8 mouse cellular contexts compared by ENCODE assay signal in genomic region chr5:35531586-35531985, GRCm38 (mm10). TPM values are rescaled to one million over a fixed set of nuclear protein-coding genes. Genes with fewer than 3 reads are reported as not detected.
DNase-seq lines count a peak whose midpoint lies in the region; ATAC-seq and TF ChIP-seq lines count a peak whose summit lies in the region.

No protein-coding gene starts in this region.

- no peak overlapping the region for H3K4me3 ChIP-seq in heart, embryonic 11.5 days (ENCODE audit: low read depth, low read length)
- H3K4me3 ChIP-seq in left cerebral cortex, adult 2 months, result no peak overlapping the region
- no peak overlapping the region for H3K4me3 ChIP-seq in intestine, embryonic 16.5 days (ENCODE audit: low read length)

- no peaks in the 10 kb centered on the region for H3K9me3 ChIP-seq in heart, embryonic 11.5 days (replicated peaks; ENCODE audit: control insufficient read depth, low read length)
- no peaks in the 10 kb centered on the region for H3K9me3 ChIP-seq in intestine, embryonic 16.5 days (ENCODE audit: control insufficient read depth, low read length)

- peak; percentile 47 to 61 for DNase-seq in heart, postnatal 10 days
- peak; percentile 69 for DNase-seq in ES-CJ7 (ENCODE audit: low read depth, low spot score)
- DNase-seq in lung, postnatal 36 days, result peak; percentile 58
- DNase-seq in left cerebral cortex, adult 2 months (ENCODE audit: extremely low spot score in 1 of 2, low spot score in 2 of 2), result no peak
- DNase-seq in heart, adult 9 months (ENCODE audit: low spot score in 2 of 2), result no peak

- H3K36me3 ChIP-seq in heart, embryonic 11.5 days (ENCODE audit: control insufficient read depth, insufficient read depth, low read length), result no peaks in the 10 kb centered on the region
- H3K36me3 ChIP-seq in intestine, embryonic 16.5 days (ENCODE audit: control insufficient read depth, insufficient read depth, low read length), result no peaks in the 10 kb centered on the region

- intact Hi-C loops in heart, postnatal 10 days (cut with DNase I), result no loop called here
- intact Hi-C loops in left cerebral cortex, adult 2 months (cut with DNase I), result no loop called here

- no peak for TF ChIP-seq CTCF in left cerebral cortex, adult 2 months (IDR thresholded peaks at IDR 0.05)

- no peak overlapping the region for H3K9ac ChIP-seq in heart, embryonic 11.5 days (ENCODE audit: low read depth, low read length)
- no peak overlapping the region for H3K9ac ChIP-seq in intestine, embryonic 16.5 days (ENCODE audit: low read depth, low read length)

- H3K4me1 ChIP-seq in heart, embryonic 11.5 days (ENCODE audit: control insufficient read depth, insufficient read depth, low read length), result no peaks in the 10 kb centered on the region
- H3K4me1 ChIP-seq in intestine, embryonic 16.5 days (ENCODE audit: control insufficient read depth, insufficient read depth, low read length), result no peaks in the 10 kb centered on the region

- ATAC-seq in heart, embryonic 11.5 days (replicated peaks; ENCODE audit: insufficient number of reproducible peaks, low FRiP score, low TSS enrichment), result no peak
- ATAC-seq in granulocyte monocyte progenitor cell, adult 5-6 weeks (replicated peaks; ENCODE audit: poor library complexity, severe bottlenecking), result peak; percentile 93
- no peak for ATAC-seq in intestine, embryonic 16.5 days

- no peak overlapping the region for H3K27ac ChIP-seq in heart, embryonic 11.5 days (ENCODE audit: low read depth, low read length)
- H3K27ac ChIP-seq in left cerebral cortex, adult 2 months, result no peak overlapping the region
- H3K27ac ChIP-seq in intestine, embryonic 16.5 days (ENCODE audit: low read length), result no peak overlapping the region

- H3K27me3 ChIP-seq in heart, embryonic 11.5 days (ENCODE audit: control insufficient read depth, insufficient read depth, low read length), result peaks cover 9% of the 10 kb centered on the region; the same call in 1 of the 2 replicates
- H3K27me3 ChIP-seq in intestine, embryonic 16.5 days (replicated peaks; ENCODE audit: control insufficient read depth, insufficient read depth, low read length), result no peaks in the 10 kb centered on the region

- WGBS in heart, embryonic 11.5 days (ENCODE audit: insufficient replicate concordance), result 17% methylated on average over 10 of the region's 10 CpGs
- 13% methylated on average over 10 of the region's 10 CpGs for WGBS in intestine, embryonic 16.5 days

- no peak overlapping the region for H3K4me2 ChIP-seq in heart, embryonic 11.5 days
- no peak overlapping the region for H3K4me2 ChIP-seq in intestine, embryonic 16.5 days (ENCODE audit: low read depth, low read length)

RNA-seq across cellular contexts. Expression of gene Cpz, which starts 6.1 kb away (rescaled TPM):
- 1 to 10 TPM; 6.7 to 7.0 TPM for total RNA-seq in heart, postnatal 10 days (2021)
- polyA plus RNA-seq in heart, embryonic 11.5 days (2014; fragmentation: Nextera tagmentation; extraction: Ambion mirVana), result 4.5 and 5.9 TPM in 2 replicates
- not detected in 2 replicates for total RNA-seq in granulocyte monocyte progenitor cell, adult 5-6 weeks (2014; fragmentation: Nextera tagmentation)
- not detected in 2 replicates for total RNA-seq in granulocyte monocyte progenitor cell, adult 5-6 weeks (2017)
- under 1 TPM in 1 of 2 experiments, not detected in 1; 0.14 TPM for total RNA-seq in left cerebral cortex, adult 2 months (2021)
- 13.6 and 14.0 TPM in 2 replicates for polyA plus RNA-seq in intestine, embryonic 16.5 days (2015; fragmentation: Nextera tagmentation; extraction: Ambion mirVana)

RNA-seq across cellular contexts. Expression of gene Trmt44, which starts 43.3 kb away (rescaled TPM):
- total RNA-seq in heart, postnatal 10 days (2021), result 1 to 10 TPM; 3.4 TPM
- 4.6 and 4.9 TPM in 2 replicates for polyA plus RNA-seq in heart, embryonic 11.5 days (2014; fragmentation: Nextera tagmentation; extraction: Ambion mirVana)
- total RNA-seq in granulocyte monocyte progenitor cell, adult 5-6 weeks (2014; fragmentation: Nextera tagmentation), result 8.1 and 9.5 TPM in 2 replicates
- total RNA-seq in granulocyte monocyte progenitor cell, adult 5-6 weeks (2017), result 8.5 and 13.3 TPM in 2 replicates
- 1 to 10 TPM; 9.4 to 9.6 TPM for total RNA-seq in left cerebral cortex, adult 2 months (2021)
- polyA plus RNA-seq in intestine, embryonic 16.5 days (2015; fragmentation: Nextera tagmentation; extraction: Ambion mirVana), result 9.3 and 9.4 TPM in 2 replicates

RNA-seq across cellular contexts. Expression of gene Acox3, which starts 51.3 kb away (rescaled TPM):
- total RNA-seq in heart, postnatal 10 days (2021), result 10 to 100 TPM; 27.6 to 29.8 TPM
- polyA plus RNA-seq in heart, embryonic 11.5 days (2014; fragmentation: Nextera tagmentation; extraction: Ambion mirVana), result 10.5 and 11.4 TPM in 2 replicates
- total RNA-seq in granulocyte monocyte progenitor cell, adult 5-6 weeks (2014; fragmentation: Nextera tagmentation), result 41.4 and 56.5 TPM in 2 replicates
- total RNA-seq in granulocyte monocyte progenitor cell, adult 5-6 weeks (2017), result 25.3 and 34.5 TPM in 2 replicates
- 10 to 100 TPM; 31.6 to 32.0 TPM for total RNA-seq in left cerebral cortex, adult 2 months (2021)
- 16.1 and 23.2 TPM in 2 replicates for polyA plus RNA-seq in intestine, embryonic 16.5 days (2015; fragmentation: Nextera tagmentation; extraction: Ambion mirVana)

Comparison
In these comparisons a context has a peak if more than half of its experiments do, and no peak if none do; other contexts are left out.
1. DNase-seq: peak in heart, postnatal 10 days (2 of 2), ES-CJ7 (single experiment) and lung, postnatal 36 days (single experiment); none in left cerebral cortex, adult 2 months (0 of 2) and heart, adult 9 months (0 of 2).
2. RNA of gene Cpz, which starts 6.1 kb away (total RNA-seq): 6.7 to 7.0 TPM in heart, postnatal 10 days; 0.14 TPM in left cerebral cortex, adult 2 months and not detected in granulocyte monocyte progenitor cell, adult 5-6 weeks; every median in the first group is over 4 times any median in the second.